Mouse (Mus musculus): ENCODE results near the gene Gm5868. TPM values are rescaled to one million over a fixed set of nuclear protein-coding genes. Genes with fewer than 3 reads are reported as not detected.

The Gm5868 gene
- polyA plus RNA-seq (2015; fragmentation: Illumina TruSeq; extraction: RNeasy Lipid Tissue Mini Kit (QIAGEN cat#74804); ENCODE audit: insufficient read depth, low read depth, low replicate concordance) = not detected

DNA sequence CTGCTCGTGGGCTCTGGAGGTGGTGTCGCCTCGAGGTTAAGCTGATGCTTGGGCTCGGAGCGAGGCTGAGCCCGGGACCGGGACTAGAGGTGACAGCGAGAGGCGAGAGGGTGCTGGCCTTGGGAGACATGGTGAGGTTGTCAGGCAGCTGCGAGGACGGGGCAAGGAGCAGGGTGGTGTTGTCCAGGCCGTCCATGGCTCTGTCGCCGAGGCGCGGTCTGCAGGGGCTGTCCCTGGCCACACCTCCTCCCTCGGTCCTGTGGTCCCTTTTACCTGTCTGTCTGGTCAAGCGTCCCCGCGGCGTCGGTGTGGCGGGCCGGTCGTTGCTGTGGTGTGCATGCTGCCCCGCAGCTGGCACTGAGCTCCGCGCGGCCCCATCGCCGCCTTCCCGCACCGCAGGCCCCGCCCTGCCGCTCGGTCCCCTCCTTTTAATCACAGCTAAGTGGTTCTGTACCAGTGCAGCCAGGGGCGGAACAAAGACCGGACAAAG, at the start of gene Gm5868:
TSS of gene Gm5868 (minus strand) at position 360 of the 490 bp plus-strand sequence.

DNA sequence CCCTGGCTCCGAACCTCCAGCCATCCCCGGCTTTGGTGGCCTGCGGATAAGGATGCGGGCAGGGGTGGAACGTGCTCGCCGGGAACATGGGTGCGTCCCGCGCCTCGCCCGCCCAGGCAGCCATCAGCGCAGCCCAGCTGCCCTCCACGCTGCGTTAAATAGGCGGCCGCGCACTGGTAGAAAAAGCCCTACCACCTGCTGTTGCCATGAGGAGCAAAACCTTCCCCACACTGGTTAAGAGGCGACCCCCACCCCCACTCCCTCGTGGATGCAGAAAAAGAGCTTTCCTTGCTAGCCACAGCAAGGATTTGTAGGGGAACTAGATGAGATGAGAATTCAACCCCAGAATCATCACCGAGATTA, 6.4 kb downstream of the Gm5868 start, which contains the start of gene Zar1:
TSS of gene Zar1 (minus strand) at position 285 of the 363 bp plus-strand sequence.

DNA sequence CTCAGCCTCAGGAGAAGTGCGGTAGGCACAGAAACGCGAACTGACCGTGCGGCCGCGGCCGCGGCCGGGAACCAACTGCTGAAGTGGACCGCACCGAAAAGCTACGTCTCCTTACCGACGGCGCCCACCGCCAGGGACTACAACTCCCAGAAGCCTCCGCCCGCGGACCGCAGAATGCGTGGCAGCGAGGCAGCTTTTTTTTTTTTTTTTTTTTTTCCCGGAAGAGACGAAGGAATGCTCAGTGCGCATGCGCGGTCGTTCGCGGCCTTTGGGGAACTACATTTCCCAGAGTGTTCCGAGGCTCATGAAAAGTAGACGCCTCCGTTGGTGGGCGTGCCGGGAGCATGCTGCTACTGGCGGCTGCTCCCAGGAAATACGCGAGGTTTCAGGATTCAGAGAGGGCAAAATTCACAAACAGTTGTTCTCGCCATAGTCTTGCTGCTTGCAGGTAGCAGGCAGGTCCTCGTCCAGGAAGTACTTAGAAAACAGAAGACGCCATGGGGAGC, 27.8 kb downstream of the Gm5868 start, which contains the start of gene Nfxl1:
TSS of gene Nfxl1 (minus strand) at position 141 of the 506 bp plus-strand sequence.

Other genes starting within 250 kb of the Gm5868 start
- gene Corin, start 83.1 kb downstream of the Gm5868 start, polyA plus RNA-seq (2015; fragmentation: Illumina TruSeq; extraction: RNeasy Lipid Tissue Mini Kit (QIAGEN cat#74804); ENCODE audit: insufficient read depth, low read depth, low replicate concordance) = 0.33 TPM
- gene Nfxl1, start 27.9 kb downstream of the Gm5868 start, polyA plus RNA-seq (2015; fragmentation: Illumina TruSeq; extraction: RNeasy Lipid Tissue Mini Kit (QIAGEN cat#74804); ENCODE audit: insufficient read depth, low read depth, low replicate concordance) = 17.7 TPM
- not detected for gene Zar1, start 6.3 kb downstream of the Gm5868 start, polyA plus RNA-seq (2015; fragmentation: Illumina TruSeq; extraction: RNeasy Lipid Tissue Mini Kit (QIAGEN cat#74804); ENCODE audit: insufficient read depth, low read depth, low replicate concordance)
- gene Cnga1, start 56.7 kb upstream of the Gm5868 start, polyA plus RNA-seq (2015; fragmentation: Illumina TruSeq; extraction: RNeasy Lipid Tissue Mini Kit (QIAGEN cat#74804); ENCODE audit: insufficient read depth, low read depth, low replicate concordance) = not detected
- gene Nipal1, start 60.2 kb upstream of the Gm5868 start, polyA plus RNA-seq (2015; fragmentation: Illumina TruSeq; extraction: RNeasy Lipid Tissue Mini Kit (QIAGEN cat#74804); ENCODE audit: insufficient read depth, low read depth, low replicate concordance) = 2.0 TPM
- not detected for gene Txk, start 165.2 kb upstream of the Gm5868 start, polyA plus RNA-seq (2015; fragmentation: Illumina TruSeq; extraction: RNeasy Lipid Tissue Mini Kit (QIAGEN cat#74804); ENCODE audit: insufficient read depth, low read depth, low replicate concordance)